Mouse (Mus musculus) left cerebral cortex, postnatal 10 days (tissue): Measurements from ENCODE around the gene Pcdh11x. TPM values are rescaled to one million over a fixed set of nuclear protein-coding genes. Genes with fewer than 3 reads are reported as not detected.

Experiments used
- total RNA-seq, 2 experiments: library from RNA; stranded (reverse); gene quantifications; 2 replicates each; pipeline ENCODE4 v1.2.3; 2021

The Pcdh11x gene
- total RNA-seq, 2 experiments from 2014 or later, result 44.9 to 60.2 TPM

Other genes with a start within 250 kb of the Pcdh11x start
- gene H2afb3, start 22.8 kb downstream of the Pcdh11x start, total RNA-seq, result not detected